Mouse (Mus musculus): Measurements from ENCODE around the gene Gprc5b.

Gene Gprc5b

DNA sequence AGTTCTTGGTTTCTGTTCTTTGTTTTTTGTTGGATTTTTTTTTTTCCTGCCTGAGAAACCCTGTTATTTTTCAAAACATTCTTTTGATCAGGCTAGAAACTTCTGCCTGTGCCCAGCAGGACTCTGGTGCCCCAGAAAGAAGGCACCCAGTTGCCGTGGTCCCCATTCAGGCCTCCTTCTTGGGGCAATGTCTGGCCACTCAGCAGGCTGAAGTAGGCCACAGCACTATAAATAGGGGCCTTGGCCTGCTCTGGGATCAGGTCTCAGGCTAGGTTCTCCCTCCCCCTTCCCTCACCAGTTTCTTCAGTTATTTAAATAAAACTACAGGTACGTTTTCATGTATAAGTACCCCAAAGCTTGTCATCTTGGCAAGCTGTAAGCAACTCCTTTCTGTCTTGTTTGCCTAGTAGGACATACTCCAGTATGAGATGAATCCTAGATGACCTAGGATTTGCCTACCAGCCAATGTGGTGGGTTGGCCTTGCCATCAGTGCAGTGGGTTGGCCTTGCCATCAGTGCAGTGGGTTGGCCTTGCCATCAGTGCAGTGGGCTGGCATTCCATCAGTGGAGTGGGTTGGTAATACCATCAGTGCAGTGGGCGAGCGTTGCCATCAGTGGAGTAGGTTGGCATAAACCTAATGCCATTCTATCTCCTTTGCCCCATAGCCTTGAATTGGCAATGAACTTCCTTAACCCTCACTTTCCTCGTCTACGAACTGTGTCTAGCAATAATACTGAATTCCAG, 68.3 kb downstream of the Gprc5b start:
- in situ Hi-C loops (cut with MboI; ENCODE audit: unreplicated experiment in 2 of 2), result no loop called here

DNA sequence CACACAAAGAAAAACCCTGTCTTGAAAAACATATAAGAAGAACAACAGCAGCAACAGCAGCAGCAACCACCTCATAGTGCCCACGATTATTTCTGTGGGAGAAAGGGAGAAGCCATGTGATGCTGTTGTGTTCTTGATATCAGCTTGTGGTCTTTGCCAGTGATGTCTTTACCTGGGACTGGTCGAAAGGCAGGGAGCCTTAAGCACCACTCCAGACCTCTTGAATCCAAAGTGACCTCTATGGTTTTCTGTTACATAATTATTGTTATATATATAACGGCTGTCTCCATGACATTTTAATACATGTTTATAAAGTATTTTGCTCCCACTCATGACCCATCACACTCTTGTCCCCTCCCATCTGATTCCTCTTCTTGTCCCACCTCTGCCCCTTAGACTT, 69.5 kb downstream of the Gprc5b start:
- in situ Hi-C loops (cut with MboI; ENCODE audit: unreplicated experiment in 2 of 2), result no loop called here

DNA sequence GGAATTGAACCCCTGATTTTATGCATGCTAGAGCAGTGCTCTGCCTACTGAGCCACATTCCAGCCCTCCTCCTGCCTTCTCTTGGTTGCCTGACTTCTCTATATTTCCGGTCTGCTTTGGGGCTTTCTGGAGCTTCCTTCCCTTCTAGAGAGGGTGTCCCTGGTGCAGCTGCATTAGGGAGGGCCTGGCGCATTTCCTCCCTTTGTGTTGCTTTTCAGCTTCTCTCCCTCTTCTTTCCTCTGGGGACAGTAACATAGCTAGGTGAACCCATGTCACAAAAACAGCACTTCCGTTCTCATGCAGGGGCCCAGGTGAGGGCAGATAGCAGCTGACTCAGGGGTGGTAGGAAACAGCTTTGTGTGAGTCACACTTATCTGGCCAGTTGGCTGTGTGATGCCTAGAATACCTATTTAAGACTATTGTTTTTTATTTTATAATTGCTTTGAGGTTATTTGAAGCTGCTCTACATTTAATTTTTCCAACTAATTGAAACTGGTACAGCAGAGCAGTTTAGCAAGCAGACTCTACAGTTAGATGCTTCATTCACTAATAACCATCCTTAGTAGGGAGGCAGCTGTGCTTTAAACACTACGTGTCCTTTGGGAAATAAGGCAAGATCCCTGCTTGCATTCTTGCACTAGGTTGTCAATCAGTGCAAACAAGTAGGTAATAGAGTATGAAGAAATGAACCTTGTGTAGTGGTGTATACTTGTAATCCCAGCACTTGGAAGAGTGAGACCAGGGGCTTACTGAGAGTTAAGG, 72.4 kb downstream of the Gprc5b start:
- in situ Hi-C loops (cut with MboI; ENCODE audit: unreplicated experiment in 2 of 2), result no loop called here

Data from v-Abl transformed pro-B cells (cell line).